Mouse (Mus musculus) right cerebral cortex, postnatal 14 days (tissue): ENCODE data around the gene Tnfaip1.
"Not testable (repeated sequence)": the region's sequence is repeated elsewhere in the genome, so short reads cannot be mapped to it uniquely, and the experiment has no call there.

Experiments used
- DNase-seq: peaks from one replicate; pipeline ENCODE4 v3.0.0; 2022

Gene Tnfaip1

DNA sequence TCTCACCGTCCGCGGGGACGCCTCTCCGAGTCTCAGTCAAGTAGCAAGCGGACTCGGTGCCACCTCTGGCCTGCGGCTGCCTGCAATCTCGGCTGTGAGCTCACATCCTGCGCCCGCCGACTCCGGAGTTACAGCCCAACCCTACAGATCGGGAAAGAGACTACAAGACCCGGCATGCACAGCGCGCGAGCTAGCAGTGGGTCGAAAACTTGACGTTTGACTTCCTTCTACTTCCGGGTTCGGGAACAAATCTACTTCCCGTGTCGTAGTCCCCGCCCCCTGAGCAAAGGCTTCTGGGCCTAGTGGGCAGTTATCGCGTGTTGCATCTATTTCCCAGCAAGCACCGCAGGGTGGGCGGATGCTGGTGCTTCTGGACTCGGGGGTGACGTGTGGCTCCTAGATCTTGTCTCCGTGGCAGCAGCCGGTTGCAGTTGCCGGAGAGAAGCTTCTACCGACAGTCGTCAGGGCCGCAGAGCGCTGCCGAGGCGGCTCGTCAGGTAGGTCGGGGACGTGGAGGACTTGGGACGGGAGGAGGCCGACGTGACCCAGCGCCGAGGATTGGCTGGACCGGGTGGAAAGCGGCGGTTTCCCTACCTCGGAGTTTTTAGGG is at the start of gene Tnfaip1, which contains the start of gene Ift20:
Tnfaip1 (minus strand) TSS at position 253 of the 610 bp plus-strand sequence.
Ift20 (plus strand) TSS at position 282 of the 610 bp plus-strand sequence.
- DNase-seq: peak; percentile 96

DNA sequence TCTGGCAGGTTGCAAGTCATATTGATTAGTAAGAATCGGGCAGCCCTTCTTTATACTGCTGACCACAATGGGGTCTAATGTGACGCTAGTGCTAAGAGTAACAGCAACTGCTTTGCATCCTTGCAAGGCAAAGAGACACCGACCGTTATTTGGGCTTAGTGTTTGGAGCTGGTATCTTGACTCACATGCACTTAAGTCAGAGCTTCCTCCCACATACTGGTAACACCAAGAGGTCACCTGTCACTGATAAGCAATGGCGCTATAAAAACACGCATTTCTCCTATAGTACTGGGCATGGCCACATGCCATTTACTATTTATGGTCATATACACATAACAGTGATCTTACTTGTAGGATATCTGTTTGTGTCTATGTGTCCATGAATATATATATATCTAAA is 46.7 kb upstream of the Tnfaip1 start:
- no peak for DNase-seq

DNA sequence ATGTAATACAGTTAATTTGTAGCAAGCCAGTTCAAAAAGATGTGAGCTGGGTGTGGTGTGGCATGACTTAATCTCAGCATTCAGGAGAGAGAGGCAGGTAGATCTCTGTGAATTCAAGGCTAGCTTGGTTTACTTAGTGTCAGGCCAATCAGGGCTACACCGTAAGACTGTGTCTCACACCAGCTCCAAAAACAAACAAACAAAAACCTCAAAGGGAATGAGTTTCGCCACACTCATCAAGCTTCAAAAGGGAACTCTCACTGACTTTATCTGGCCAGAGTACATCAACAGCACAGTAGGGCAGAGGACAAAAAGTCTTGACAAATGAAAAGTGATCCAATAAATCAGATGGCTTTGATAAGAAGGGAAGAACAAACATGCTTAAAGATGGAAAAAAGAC is 38.8 kb upstream of the Tnfaip1 start:
- DNase-seq: no peak

DNA sequence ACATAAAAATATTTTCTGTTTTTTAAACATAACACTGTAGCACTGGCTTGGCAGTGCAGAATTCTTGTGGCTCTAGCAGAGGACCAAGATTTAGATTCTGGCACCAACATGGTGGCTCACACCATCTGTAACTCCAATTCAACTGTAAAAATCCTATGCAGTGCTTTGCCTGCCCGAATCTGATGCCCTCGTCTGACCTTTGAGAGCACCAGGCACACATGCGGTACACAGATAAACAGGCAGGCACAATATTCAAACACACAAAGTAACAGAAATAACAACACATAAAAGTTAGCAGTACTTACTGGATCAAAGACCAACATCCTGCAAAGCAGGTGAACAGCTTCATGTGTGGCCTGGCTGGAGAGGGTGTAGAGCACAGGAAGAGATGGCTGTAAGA is 38.4 kb upstream of the Tnfaip1 start:
- no peak for DNase-seq

DNA sequence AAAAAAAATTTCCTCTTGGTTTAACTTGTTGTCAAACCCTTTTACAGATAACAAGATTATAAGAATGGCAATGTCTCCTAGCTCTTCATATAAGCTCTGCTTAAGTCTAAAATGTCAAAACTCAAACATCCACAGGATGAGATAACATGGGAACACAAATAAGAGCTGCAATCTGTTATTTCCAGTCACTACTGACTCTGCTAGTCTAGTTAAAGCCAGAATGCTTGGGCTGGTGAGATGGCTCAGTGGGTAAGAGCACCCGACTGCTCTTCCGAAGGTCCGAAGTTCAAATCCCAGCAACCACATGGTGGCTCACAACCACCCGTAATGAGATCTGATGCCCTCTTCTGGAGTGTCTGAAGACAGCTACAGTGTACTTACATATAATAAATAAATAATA is 37.9 kb upstream of the Tnfaip1 start:
- not testable (repeated sequence) for DNase-seq

DNA sequence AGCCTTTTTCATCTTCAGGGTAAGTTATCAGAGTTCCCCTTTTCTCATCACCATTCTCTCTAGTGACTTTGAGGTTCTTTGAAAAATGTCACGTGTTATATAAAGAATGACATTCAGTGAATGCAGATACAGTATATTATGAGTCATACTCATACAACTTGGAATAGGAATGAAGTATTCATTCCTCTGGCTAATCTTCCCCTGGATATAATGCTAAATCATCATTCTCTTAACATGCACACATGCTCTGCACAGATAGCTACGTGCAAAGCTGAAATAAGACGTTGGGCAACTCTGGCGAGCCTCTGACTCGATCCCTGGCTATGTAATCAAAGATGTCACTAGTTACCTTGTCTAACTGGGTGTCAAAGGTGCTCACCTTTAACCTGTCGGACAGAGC is 35.7 kb upstream of the Tnfaip1 start:
- no peak for DNase-seq

DNA sequence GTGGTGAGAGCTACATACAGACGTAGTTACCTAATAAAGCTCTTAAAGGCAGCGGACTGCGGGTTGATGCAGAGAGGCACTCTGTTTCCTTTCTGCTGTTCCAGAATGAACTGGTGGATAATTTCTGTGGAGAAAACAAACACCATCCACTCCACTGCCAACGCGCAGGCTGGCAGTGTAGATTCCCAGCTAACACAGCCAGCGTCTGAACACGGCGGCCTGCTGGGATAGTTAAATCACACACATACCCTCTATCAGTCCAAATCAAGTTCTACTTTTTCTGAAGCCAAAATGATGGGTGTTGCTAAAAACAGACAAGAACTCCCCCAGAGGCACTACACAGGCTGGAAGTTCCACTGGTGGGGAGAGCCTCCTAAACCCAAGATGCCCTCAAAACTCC is 35.3 kb upstream of the Tnfaip1 start:
- peak; percentile 19 for DNase-seq

DNA sequence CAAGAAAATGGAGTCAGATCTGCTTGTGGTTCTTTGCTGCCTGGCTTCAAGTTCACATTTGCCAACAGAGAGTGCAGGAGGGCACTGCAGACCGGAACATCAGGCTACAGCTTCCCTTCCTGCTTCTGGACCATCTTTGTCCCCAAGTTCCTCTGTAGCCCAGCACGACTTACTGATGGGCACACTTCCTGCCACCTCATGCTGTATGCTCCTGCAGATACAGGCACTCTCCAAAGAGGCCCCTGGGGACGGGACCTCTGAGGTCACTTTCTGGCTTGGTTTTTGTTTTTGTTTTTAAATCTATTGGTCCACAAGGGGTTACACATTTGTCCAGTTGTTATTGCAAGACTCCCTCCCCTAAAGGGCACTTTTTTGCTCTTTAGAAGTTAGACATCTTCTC is 33.7 kb upstream of the Tnfaip1 start:
- no peak for DNase-seq

DNA sequence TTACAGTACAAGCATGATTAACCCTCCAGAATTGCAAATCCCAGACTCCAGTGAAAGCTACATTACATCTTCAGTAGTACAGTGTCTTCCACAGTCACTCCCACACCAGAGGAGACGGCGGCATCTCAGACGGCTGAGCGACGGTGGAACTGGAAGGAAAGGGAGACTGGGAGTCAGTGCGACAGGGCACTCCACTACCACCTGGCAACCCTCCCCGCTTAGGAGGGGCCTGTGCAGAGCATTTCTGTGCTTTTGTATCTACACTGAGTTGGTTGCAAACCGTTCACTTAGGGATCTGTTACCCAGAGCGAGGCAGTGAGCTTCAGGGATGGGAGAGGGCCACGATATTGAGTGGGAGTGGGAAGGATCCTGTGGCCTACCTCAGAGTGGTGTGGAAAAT is 32.7 kb upstream of the Tnfaip1 start:
- DNase-seq: no peak

DNA sequence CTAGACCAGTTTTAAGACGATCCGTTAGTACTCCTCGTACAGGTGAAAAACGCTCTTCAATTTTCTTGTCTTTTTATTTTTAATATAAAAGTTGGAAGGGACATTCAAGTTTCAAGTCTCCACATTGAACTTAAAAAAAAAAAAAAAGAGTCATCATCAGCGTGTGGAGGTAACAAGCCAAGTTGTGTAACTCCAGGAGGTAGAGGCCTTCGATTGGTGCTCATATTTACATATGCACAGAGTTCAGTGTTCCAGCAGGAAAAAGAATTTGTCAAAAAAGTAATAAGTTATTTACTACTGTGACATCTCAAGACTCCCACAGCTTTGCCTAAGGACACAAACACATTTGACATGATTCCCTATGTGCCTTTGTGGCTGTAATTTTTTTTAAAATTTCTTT is 31.5 kb upstream of the Tnfaip1 start:
- DNase-seq: no peak

DNA sequence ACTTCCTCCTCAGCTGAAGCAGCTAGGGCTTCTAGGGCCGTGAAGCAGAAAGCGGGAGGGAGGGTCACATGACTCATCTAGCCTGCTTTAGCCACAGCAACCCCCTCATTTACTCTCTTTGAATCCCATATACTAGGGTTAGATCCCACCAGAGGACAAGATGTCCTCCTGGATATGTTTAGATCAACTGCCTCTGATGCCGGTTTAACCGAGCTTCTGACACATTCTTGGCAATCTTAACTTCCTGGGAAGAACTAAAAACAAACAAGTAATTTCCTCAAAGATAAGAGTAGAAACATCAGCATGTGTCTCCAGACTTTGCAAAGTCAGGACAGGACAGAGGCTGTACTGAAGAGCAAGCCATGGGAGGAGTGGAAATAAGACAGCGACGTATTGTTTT is 30.6 kb upstream of the Tnfaip1 start:
- no peak for DNase-seq

DNA sequence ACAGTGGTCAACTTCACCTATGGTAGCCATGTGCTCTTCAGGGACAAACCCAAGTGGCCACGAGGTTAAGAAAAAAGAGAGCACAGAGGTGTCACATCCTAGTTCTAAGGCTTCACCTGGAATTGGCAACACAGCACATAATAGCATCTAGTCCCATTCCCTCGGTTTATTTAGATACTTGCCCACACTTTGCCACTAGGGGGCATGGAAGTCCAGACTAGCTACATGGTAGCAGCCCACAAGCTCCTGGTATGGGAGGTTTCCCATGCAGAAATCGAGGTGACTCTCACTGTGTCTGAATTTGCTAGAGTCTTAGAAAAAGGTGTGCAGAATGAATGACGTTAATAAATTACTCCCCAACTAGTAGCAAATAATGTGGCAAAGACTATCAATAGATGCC is 24.3 kb upstream of the Tnfaip1 start:
- peak; percentile 72 for DNase-seq

DNA sequence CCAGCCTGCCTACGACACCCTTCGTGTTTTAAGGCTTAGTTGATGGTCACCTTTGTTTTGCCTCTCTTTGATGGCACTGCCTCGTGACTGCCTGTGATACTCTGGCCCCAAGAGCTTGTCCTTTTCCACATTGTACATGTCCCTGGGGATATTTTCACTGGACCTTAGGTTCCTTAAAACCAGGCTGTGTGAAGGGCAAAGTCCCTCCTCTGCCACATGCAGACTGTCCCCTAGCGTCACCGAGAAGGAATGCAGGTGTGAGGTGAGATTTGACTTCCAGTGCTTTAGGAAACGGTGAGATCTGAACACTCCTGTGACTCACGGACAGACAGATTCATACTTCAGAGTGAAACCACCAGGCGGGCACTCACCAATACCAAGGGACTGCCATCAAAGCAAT is 21.1 kb upstream of the Tnfaip1 start:
- no peak for DNase-seq

DNA sequence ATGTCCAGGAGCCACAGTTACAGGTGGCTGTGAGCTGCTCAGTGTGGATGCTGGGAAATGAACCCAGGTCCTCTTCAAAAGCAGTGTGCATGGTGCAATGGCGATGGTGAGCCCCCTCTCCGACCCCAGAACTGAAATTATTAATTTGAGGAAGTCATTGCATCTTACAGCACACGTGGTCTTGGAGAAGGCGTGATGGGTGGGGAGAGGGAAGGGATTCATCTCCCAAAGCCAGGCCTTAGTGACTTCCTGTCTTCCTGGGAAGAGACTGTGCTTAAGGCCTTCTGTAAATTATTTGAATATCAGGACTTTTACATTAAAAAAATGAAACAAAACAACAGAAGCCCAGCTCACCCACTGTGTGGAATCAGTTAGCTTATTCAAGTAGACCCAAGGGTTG is 19.9 kb upstream of the Tnfaip1 start:
- no peak for DNase-seq

DNA sequence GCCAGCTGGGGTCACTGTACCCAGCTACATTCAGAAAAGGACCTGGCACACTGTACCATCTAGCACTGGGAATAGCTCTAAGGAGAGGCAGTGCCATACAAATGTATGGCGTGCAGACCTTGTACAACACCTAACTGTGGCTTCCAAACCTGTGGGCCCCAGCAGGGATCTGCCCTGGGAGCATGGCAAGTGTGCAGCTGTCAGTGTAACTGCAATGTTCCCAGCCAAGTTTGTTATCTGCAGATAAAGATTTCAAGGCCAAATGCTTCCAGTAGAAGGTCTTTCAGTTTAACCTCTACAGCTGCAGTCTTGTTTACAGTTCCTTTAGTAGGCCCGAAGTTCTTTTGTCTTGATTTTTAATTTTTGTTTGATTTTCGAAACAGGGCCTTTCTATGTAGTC is 19.5 kb upstream of the Tnfaip1 start:
- DNase-seq: no peak

DNA sequence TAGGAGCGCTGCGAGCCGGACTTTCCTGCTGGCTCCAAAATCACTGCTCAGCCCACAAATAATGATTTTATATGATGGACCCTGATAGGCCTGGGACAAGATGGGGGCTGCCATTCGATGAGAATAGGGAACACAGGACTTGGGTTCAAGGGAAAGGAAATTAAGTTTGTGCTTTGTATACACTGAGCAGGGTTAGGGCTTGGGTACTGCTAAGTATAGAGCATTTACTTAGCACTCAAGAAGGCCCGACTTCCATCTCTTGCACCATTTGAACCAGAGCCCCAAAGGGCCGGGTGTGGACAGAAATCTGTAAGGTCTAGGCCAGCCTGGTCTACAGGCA is 14.9 kb upstream of the Tnfaip1 start:
- no peak for DNase-seq

DNA sequence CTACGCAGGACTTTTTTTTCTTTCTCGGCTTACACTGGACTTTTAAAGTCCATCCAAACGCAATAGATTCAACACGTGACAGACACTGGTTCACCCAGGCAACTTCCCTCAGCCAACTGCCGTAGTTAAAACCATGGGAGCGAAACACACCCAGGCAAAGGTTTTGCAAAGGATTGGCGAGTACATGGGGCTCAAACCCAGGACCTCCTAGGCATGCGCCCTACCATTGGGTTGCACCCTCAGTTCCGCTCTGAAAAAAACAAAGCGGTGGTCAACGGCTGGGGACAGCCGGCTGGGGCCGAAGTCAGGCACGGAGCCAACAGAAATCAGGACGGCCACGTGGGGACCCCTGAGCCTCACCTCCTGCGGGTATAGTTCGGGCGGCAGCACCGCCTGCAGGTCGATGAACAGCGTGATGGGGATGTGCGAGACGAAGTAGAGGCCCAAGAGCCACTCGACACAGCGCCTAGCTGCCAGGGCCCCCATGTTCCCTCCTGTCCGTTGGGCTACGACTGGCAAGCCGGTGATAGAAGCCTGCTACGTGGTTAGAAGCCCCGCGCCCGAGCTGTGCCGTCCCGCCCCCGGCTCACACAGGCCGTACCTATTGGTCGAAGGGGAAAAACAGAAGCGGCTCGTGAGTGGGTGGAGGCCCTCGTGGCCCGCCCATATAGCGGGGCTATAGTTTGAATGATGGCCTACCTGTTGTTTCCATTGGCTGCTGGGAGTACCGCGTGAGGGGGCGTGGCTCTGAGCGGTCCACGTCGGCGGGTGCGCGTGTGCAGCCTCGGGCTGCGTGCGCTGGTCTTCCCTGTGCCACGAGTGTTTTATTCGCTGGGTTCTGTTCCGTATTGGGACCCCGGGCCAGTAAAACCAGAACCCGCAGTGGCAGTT is 14.3 kb upstream of the Tnfaip1 start, which contains the start of gene Tmem97:
Tmem97 (minus strand) TSS at position 610 of the 891 bp plus-strand sequence.
- peak; percentile 95 for DNase-seq

DNA sequence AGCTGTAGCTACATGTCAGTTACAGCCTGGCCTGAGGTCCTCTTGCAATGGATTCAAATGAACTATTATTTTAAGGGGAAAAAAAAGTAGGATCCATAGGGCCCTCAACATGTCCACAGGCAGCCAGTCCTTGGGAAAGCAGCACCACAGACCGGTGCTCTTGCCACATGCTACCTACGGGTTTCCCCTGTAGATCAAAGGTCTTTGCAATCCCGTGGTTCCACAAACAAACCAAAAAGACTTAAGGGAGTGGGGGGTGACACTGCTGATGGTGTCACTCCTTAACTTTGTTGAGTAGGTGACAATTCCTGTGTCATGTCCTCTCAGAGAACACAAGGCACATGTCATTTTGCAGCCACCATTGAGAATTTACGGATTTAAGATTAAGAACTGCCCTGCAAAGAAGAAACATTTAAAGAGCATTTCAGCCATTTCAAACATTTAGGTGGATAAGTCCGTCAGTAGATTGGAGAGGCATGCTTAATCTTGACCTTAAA is 13.4 kb upstream of the Tnfaip1 start:
- DNase-seq: no peak

DNA sequence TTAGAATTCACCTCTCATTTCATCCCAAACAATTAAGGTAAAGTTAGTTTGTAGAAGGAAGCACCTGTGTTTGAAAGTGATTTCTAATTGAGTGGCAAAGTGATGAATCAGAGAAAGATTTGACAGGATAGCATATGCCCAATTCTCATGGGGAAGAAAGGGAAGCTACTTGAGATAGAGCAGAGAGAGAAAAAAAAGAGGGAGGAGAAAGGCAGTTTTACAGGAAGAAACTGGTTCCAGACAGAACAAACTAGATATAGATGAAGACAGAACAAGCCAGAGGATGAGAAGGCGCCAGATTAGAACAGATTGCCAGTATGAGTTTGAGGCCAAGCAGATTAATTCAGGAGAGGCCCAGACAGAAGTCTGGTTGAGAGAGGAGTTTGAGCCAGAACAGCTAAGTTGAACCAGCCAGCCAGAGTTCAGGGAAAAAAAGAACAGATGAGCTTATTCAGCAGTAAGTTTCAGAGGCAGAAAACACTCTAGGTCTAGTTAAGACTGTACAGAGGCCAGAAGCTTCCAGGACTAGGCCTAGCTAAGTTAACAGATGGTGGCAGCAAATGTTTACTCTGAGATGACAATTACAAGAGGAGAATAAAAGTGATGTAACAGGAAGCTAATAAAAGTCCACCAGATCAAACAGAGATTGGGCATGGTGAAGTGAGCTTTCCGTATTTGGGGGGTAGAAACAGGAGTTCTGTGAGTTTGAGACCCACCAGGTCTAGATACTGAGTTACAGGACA is 11.8 kb upstream of the Tnfaip1 start:
- no peak for DNase-seq

DNA sequence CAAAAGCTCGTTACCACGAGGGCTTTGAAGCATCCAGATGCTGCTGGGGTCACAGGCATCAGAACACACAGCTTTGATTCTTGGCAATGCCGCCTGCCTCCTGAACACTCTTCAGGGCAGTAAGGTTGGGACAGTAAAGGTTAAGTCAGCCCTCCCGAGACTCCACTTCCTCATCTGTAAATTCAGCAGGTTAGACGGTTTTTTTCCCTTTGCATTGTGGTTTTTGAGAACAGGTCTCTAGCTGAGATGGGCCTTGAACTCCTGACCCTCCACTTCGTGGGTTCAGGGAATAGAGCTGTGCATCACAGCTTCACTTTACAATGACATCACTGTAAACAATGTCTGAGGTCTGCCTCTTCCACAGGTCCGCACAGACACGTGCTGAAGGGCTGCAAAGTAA is 9.0 kb upstream of the Tnfaip1 start:
- no peak for DNase-seq

DNA sequence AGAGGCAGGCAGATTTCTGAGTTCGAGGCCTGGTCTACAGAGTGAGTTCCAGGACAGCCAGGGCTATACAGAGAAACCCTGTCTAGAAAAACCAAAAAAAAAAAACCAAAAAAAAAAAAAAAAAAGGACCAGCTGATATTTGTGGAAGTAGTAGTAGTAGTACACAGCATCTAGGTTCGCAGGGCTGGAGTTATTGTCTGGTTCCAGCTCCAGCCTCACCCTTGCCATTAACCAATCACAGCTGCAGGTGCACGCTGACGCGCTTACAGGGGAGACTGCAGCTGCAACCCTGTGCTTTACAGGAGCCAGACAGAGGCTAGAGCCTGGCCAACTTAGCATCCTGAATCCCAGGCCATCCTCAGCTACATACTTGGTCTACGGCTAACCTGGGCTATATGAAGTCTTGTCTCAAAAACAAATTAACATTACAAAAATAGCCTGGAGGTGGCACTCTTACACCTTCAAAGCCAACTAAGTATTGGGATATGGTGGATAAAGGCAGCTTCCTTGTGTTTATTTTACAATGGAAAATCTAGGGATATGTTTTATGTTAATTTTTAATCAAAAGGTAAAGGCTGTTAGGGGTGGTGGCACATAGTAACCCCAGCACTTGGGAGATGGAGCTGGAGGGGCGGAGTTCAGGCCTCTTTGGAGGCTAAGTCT is 8.4 kb upstream of the Tnfaip1 start:
- no peak for DNase-seq

DNA sequence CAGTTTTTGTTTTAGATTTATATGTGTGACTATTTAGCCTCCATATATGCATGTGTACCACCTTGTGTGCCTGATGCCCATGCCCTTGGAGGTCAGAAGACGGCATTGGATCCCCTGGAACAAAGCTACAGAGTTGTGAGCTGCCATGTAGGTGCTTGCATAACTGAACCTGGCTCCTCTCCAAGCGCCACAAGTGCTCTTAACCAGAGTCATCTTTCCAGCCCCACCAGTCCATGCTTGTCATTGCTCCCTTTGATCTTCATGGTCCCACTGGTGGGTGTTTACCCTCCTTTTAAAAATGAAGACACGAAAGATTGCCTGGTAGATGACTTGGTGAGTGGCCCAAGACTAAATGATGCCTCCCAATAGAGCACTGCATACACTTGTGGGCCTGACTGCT is 4.2 kb upstream of the Tnfaip1 start:
- DNase-seq: no peak

DNA sequence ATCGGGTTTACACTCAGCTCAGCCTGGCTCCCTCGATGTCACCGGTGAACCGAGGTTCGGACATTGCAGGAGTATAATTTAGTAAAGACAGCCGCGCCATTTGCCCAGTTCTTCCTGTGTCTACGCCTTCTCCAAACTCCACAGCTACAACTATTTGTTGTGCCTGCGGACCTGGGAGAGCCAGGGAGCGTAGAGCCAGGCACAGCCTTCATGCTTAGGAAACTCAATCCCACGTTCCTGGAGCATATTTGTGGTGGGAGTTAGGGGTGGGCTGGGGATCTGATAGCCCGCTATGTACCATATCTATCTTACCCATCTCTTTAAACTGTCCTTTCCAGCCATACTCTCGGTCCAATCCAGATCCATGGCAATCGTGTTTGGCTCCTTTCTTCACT is 555 bp upstream of the Tnfaip1 start:
- DNase-seq: no peak
